Mouse (Mus musculus): Measurements from ENCODE around the gene Tmem185a. TPM values are rescaled to one million over a fixed set of nuclear protein-coding genes. Genes with fewer than 3 reads are reported as not detected.

Tmem185a gene
- 41.2 and 42.1 TPM in 2 replicates for polyA plus RNA-seq (2012; rRNA removed)

DNA sequence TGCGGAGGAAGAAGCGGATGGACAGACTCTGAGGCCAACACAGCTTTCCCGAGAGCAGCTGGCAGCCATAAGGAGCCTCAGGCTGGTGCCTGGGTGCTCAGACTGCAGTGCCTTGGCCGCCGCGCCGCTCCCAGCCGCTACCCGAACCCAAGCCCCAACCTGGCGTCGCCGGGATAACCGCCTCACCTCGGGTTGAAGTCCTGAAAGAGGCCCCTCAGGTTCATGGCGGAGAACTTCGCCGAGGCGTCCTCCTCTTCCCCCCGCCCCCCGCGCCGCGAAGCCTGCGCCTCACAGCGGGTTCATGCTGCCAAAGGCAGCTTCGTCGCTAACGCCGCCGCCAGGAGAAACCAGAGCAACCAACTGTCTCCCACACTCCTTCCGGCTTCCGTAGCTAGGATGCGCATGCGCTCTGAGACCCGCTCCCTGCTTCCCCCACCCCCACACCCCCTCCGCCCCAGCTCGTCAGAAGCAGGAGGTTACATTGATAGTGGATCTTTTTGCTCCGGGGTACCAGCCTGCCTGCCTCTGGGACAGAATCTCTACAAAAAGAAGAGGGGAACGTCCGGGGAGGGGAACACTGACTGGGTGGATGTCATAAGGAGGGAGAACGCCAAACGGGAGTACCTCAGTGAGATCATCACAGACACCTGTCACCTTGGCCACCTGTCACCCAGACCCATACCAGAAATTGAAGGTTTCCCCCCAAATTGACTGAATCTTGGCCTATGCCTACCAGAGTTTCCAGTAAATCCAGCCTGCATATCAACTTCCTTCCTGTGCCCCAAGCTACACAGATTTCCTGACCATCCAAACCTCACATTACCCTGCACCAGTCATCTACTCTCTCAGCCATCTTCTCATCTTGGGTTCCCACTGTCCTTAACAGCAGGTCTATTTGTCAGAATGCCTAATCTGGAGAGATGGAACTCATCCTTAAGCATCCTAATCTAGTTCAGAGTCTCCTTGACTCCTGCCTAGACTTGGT is at the start of gene Tmem185a:
TSS of gene Tmem185a (minus strand) at position 389 of the 985 bp plus-strand sequence.

Other genes starting within 250 kb of the Tmem185a start
- gene Ids, start 112.1 kb downstream of the Tmem185a start, polyA plus RNA-seq (2012; rRNA removed): 76.8 and 77.0 TPM in 2 replicates
- gene 1110012L19Rik, start 91.3 kb downstream of the Tmem185a start, polyA plus RNA-seq (2012; rRNA removed): 25.0 and 25.7 TPM in 2 replicates